Mouse (Mus musculus) cerebellum, adult 11 months (tissue): Measurements from ENCODE around the gene Bub3.
A peak's percentile ranks its signal among the peaks of the same experiment; 100 is the strongest.

Experiments used
- DNase-seq: peaks from one replicate; pipeline ENCODE4 v3.0.0; 2022

The Bub3 gene

GRCm38 (mm10) chr7:131556541-131557271 is 3.3 kb upstream of the Bub3 start:
- no peak for DNase-seq

GRCm38 (mm10) chr7:131557751-131558150 is 2.3 kb upstream of the Bub3 start:
- no peak for DNase-seq

GRCm38 (mm10) chr7:131560697-131561042 is 648 bp downstream of the Bub3 start:
- DNase-seq = no peak

DNA sequence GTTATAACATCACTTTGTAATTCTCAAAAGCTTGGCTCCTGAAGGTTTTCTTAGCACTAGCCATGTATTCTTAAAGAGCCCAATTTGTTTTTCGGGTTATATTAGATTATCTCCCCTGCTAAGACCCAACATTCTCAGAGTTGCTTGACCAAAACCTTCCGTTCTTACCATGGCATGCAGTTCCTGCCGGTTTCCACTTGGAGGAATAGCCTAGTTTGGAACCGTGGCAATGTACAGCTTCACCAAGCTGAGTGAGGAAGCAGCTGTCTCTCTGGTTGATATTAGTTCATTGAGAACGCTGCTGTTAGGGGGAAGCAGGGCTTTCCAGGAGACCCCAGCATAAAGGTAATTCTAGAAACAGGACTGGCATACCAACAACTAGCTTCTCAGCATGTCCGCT is 15.2 kb downstream of the Bub3 start:
- DNase-seq = no peak

DNA sequence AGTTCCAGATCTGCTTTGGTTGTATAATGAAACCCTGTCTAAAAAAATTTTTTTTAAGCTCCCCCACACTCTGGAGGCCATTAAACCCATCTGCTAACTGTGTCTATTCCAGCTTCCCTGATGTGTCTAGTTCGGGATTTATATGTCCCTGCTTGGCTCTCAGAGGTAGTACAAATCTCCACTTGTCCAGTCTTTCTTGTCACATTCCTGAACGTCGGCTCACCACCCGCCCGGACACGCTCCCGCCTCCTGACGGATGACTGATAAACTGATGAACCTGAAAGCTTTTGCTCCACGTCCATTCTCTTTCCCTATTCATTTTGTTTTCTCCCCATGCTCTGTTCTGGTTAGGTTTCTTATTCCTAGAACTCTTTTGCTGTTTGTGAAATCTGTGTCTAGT is 22.2 kb downstream of the Bub3 start:
- no peak for DNase-seq

DNA sequence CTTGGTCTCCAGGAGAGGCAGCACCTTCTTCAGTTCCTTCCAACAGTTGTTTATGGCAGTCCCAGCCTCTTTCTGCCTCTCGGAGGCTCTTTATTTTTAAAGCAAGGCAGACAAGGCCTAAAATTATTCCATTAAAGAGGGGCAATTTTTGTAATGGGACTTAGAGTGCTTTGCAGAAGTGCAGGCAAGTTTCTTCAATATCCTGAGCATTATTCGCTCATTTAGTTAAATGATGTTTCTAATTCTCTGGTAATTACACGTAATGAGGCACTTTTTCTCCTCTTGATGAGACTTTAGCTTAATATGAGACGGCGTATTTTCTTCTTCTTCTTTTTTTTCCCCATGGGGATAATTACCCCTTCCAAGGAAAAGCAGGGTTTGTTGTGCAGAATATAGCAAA is 25.5 kb downstream of the Bub3 start:
- DNase-seq = no peak

DNA sequence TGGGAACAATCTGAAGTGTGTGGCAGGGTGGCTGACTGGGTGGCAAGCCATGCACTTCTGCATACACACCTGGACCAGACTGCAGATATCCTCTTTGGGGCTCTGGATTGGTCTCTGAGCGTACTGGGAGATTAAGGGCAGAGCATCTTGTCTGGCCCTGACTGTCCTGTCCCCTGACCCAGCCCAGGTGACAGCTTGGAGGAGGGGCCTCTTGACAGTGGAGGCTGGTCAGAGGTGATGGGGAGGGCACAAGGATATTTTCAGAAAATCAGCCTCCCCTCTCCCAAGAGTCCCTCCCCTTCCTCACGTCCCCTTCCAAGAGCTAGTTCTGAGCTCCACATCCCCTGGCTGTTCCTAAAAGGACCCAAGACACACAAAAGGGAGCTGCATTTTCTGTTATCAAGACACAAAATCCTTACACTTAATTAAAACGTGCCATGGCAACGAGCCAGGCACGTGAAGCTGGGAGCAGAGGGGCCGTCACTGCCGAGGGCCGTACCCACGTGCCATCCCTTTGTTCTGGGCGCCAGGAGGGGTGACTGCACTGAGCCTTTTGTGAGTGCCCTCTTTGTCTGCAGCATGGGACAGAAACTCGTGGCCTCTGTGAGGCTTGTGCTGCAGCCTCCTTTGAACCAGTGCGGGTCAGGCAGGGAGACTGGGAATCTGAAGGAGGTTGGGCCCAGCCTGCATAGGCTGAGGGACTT is 37.9 kb downstream of the Bub3 start:
- no peak for DNase-seq

DNA sequence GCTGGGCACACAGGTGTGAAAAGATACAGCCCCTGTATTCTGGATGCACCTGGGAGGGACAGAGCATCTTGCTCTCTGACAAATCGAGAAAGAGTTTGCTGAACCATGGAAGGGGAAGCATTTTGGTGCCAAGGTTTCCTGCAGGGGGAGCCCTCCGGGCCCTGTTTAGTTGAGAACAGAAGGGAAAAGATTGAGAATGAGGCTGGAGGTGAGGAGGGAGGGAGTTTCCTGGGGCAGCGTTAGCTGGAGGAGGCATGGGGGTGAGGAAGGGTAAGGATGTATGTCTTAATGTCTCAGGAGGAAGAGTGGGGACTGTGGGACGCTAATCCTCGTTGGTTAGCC is 38.4 kb downstream of the Bub3 start:
- peak; percentile 4 for DNase-seq

- DNase-seq = no peak
Observed at GRCm38 (mm10) chr7:131602106-131602505, 42.1 kb downstream of the Bub3 start.

- DNase-seq = no peak
Observed at GRCm38 (mm10) chr7:131603186-131603585, 43.2 kb downstream of the Bub3 start.

DNA sequence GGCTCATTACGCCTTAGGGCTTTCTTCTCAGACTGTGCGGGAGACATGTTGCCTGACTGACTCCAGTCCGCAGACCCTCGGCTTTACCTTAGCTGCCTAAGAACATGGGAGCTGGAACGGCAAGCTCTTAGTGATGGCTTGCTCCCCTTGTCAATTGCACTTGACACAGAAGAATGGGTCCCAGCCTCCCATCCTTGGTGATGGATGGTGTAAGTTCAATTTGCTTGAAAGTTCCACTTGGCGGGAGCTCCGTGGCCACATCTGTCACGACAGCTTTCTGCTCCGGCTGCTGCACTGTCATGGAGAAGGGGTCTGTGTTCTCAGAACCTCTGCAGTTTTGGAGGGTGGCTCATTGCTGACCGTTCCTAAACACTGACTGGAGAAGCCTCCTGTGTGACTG is 44.9 kb downstream of the Bub3 start:
- DNase-seq = no peak

DNA sequence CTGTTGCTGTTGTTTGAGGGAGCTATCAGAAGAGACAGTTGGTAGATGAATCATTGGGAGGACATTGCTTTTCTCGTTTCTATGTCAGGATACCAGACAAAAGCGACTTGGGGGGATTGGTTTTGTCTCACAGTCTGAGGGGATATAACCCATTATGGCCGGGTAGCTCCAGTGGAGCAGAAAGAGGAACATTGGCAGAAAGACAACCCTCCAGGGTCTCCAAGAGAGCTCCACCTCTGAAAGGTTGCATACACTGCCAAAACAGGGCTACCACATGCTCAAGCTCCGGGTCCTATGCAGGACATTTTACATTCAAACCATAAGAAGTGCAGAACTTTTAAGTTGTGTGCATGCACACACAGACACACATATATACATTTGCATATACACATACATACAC is 45.5 kb downstream of the Bub3 start:
- DNase-seq = no peak

GRCm38 (mm10) chr7:131608049-131608448 is 48.0 kb downstream of the Bub3 start:
- DNase-seq = no peak

- DNase-seq = no peak
Observed at GRCm38 (mm10) chr7:131609677-131610076, 49.7 kb downstream of the Bub3 start.
